Mouse (Mus musculus): Measurements from ENCODE around the gene Orai3.

The Orai3 gene

DNA sequence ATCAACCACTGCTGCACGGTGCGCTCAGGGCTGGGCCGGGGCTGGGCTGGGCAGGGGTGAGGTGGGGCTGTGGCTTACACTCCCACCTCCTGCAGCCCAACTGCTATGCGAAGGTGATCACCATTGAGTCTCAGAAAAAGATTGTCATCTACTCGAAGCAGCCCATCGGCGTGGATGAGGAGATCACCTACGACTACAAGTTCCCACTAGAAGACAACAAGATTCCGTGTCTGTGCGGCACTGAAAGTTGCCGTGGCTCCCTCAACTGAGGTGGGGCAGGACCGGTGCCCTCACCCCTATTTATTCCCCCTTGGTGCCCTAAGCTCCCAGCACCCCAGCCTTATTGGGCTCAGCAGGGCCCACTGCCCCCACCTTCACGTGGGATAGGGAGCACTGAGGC, 29.6 kb downstream of the Orai3 start:
- DNase-seq (ENCODE audit: low read depth): no peak

DNA sequence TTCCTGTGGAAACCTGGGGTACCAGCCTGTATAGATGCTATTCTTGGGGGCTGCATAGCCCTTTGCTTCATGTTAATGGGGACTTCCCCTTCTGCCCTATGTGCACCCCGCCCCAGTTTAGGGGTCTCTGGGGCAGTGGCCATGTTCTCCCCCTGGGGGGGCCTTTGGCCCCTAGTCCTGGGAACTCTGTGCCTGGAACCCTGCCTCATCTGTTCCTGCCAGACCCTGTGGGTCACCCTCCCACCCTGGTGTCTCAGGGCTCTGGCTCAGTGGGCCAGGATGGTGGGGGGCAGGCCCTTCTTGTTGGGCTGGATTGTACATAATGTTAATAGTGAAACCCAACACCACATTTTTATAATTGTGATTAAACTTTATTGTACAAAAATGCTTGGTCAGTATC, 30.1 kb downstream of the Orai3 start:
- no peak for DNase-seq (ENCODE audit: low read depth)

DNA sequence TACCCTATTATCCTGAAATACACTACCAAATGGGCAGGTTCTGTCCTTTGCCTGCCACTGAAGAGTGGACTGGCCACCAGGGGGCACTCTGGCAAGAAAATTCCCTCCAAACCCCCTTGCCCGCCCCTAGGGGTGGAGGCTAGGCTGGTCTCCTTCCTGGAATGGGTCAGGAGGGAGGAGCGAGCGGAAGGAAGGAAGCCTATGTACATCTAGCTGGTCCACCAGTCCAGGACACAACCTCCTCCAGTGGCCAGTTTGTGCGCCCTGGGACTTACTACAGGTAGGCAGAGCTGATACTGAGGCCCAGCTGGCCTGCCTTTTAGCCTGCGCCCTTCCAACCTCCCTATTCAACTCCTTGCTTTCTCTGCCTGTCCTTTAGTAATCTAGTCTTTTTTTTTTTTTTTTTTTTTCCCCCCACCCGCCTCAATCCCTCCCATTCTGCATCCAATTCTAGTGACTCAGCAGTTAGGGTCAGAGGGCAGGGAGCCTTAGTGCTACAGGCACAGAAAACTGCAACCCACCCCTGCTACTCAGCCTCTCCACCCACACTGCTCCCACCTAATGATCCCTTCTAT, 30.9 kb downstream of the Orai3 start, which contains the start of gene Hsd3b7:
Gene Hsd3b7, plus strand, starts transcription at position 170 of the 575 bp plus-strand sequence.
- DNase-seq (ENCODE audit: low read depth): peak; percentile 96

DNA sequence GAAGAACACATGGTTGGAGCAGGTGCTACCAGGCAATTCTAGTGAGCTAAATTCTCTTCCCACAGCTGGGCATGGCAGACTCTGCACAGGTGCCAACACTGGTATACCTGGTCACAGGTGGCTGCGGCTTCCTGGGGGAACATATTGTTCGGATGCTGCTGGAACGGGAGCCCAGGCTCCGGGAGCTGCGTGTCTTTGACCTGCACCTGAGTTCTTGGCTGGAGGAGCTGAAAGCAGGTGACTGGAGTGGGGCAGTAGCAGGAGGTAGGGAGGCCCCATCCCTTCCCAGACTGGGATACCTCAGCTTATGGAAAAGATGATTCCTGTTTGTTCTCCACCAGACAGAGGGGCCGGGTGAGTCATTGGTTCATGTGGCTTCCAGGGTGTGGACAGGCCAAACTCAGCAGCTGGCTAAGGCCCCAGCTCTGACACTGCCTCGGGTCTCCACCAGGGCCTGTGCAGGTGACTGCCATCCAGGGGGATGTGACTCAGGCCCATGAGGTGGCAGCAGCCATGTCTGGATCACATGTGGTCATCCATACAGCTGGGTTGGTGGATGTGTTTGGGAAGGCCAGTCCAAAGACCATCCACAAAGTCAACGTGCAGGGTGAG, 31.5 kb downstream of the Orai3 start:
- DNase-seq (ENCODE audit: low read depth): peak; percentile 74

DNA sequence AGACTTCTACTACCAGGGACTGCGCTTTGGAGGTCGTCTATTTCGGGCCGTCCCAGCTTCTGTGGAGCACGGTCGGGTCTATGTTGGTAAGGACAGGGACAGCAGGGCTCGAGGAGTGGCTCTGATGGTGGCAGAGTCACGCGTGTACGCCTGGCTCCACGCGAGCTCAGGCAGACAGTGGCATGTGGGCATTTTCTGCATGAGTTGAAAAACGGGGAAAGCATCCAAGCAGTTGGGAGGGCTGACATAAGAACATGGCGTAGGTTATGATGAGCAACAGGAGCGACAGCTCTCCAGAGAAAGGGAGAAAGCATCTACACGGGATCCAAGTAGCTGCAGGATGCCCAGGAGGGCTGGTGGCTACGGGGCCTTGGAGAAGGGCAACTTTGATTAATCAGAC, 32.7 kb downstream of the Orai3 start:
- DNase-seq (ENCODE audit: low read depth): no peak

DNA sequence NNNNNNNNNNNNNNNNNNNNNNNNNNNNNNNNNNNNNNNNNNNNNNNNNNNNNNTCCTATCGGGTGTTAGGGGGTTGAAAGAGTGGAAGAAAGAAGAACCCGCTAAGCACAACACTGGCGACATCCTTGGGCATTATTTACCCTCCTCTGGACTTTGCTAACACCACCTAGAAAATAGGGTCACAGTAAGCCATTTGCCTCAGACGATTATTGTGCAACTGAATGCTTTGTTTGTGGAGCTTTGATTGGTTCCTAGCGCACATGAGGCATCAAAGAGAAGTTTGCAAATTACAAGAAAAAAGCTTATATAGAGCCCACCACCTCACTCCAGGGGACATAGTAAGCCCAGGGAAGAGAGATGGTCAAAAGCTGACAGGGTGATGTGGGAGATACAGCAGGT, 39.2 kb downstream of the Orai3 start:
- no peak for DNase-seq (ENCODE audit: low read depth)

DNA sequence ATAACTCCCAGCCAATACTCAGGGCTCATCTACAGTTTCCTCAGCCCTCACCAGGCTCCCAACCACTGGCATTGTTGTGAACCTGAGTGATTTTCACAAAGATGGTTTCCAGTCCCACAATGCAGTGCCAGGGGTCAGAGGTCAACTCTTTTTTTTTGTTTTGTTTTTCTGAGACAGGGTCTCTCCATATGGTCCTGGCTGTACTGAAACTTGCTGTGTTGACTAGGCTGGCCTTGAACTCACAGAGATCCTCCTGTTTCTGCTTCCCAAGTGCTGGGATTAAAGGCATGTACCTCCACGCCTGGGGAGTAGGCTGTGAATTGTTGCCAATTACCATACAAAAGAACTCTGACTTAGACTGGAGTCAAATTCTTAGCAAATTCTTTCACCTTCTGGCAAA, 40.2 kb downstream of the Orai3 start:
- no peak for DNase-seq (ENCODE audit: low read depth)

DNA sequence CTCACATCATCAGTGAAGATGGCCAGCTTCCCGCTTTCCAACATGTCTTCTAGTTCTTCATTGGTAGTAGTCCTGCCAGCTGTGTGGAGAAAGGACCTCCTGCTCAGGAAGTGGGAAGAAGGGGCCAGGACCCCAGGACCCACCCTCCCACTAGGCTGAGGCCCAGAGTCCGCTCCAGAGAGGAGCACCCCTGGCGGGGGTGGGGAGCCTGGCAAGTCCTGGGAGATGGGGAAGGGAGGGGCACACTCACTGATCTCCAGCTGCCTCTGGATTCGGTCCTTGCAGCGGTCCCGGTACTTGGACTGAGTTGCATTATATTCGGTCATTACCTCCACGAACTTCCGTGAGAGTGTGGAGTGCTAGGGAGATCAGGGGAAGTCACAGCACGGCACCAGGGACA, 41.0 kb downstream of the Orai3 start:
- no peak for DNase-seq (ENCODE audit: low read depth)

DNA sequence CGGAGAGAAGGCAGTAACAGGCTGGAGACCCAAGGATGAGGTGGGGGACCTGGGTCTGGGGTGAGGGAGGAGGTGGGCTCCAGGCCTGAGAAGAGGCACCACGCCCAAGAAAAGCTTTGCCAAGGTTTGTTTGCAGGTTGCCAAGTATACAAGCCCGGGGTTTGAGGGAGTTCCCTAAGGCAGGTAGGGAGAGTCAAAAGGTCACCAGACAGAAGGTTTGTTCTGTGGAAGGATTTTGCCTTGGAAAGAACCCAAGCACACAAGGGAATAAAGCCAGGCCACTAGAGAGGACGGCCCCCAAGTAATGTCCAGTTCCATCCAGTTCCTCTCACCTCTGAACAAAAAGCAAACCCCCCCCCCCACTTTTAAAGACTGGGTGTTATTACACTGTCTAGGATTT, 41.6 kb downstream of the Orai3 start:
- no peak for DNase-seq (ENCODE audit: low read depth)

DNA sequence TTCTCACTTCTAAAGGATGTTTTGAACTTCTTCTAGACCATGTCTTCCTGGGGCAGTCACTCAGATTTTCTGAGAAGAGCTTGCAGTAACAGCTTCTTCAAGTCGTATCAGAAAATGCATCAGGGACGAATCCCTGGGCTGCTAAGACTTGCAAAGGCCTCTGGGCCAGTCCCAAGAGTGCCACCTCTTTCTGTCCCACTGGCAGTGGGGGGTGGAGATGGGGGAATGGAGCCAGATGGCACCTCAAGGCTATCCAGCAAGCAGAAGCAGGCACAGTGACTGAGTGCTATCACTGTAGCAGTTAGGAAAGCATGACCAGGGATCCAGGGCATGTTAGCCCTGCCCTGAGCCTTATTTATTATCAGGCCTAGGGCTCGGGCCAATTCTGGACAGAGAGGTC, 42.7 kb downstream of the Orai3 start:
- DNase-seq (ENCODE audit: low read depth): no peak

DNA sequence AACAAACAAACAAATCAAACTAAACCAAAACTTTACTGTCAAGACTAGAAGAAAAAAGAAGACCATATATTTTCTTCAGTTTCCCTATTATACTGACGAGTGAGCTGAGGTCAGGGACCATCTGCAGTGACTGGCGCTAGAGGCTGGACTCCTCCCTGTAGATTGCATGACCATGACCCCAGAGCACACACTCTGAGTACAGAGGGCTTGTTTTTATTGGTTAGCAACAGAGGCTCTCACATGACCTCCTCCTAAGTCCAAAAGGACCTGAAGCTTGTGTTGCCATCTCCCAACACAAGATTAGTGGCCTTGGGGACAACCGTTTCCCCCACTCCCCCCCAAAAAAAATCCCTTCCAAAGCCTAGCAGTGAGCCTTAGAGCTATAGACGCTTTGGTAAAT, 44.2 kb downstream of the Orai3 start:
- no peak for DNase-seq (ENCODE audit: low read depth)

DNA sequence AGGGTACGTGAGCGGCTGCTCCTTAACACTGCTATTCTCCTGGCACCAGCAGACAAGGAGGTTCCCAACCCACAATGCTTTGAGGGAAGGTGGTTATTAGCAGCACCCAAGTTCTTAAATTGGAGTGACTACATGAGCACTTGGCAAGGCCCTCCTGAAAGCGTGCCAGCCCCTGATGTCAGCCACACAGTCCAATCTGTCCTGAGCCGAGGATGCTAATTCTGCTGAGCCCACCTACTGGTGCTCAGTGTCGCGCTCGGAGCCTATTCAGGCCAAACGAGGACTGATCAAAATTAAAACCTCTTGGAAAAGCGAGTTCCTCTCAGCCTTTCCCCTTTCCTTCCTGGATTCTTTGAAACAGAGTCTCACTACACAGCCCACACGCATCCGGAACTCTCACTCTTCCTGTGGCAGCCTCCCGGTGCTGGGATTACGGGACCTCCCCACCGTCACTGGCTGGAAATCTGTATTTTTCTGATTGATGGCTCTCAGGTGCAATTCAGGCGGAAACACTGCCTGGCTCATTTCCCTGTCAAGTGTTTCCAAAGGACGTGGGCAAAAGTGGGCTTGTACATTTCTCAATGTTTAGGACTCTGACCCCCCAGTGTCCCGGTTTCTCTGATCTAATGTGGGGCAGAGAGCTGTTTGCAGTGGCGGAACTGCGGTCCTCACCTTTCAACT, 44.8 kb downstream of the Orai3 start:
- no peak for DNase-seq (ENCODE audit: low read depth)

DNA sequence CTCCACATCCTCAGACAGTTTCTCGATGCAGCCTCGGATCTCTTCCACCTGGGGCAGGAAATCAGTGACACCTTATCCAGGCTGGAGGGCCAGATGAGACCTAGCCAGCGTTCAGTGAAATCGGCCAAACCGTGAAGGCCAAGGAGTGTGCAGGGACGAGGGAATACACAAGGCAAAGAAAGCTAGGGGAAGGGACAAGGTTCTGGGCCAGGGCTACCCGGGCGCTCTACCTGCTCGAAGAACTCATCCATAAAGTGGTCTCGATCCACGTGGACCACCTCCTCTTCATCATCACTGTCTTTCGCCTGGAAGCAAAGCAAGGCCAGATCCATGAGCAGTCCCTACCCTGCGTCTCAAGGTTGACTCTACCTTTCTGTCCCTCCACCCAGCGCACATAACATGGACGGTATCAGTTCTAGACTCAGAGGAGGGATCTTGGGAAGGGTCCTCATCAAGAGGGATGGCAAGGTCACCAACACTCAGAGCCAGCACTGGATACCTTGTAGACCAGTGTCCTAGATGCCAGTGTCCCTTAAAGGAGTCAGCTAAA, 45.6 kb downstream of the Orai3 start:
- no peak for DNase-seq (ENCODE audit: low read depth)

DNA sequence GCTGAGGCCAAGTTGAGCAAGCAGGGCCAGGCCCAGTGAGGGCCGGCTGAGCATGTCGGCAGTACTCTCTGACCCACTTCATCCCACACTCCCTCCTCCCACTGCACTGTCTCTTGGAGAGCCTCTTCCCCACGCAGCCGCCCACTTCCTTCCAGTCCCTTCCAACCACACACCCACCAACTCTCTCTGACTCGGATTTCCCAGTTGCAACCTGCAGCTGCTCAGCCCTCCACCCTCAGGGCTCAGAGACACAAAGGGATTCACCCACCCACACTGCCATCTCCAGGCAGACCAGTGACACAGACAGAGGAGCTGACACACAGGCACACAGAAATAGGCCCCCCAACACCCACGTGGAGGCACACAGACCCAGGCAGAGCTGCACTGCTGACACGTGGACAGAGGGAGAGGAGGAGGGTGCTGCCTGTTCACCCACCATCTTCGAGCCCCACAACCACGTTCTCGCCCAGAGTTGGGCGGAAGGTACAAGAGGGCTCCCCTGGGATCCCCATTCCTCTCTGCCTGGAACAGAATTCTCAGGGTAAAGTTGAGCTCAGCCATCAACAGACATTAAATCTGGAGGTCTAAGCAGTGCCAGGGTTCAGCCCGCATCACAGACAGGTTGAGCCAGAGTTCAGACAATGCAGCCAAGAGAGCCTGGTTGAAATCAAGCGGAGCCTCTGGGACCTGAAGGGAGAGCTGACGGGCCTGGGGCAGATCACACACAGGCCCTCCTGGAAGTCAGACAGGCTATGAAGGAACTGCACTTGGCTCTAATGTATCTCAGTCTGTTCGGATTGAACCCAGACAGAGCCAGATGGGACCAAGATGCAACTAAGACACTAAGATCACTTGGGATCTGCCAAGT, 46.6 kb downstream of the Orai3 start:
- DNase-seq (ENCODE audit: low read depth): peak; percentile 80

DNA sequence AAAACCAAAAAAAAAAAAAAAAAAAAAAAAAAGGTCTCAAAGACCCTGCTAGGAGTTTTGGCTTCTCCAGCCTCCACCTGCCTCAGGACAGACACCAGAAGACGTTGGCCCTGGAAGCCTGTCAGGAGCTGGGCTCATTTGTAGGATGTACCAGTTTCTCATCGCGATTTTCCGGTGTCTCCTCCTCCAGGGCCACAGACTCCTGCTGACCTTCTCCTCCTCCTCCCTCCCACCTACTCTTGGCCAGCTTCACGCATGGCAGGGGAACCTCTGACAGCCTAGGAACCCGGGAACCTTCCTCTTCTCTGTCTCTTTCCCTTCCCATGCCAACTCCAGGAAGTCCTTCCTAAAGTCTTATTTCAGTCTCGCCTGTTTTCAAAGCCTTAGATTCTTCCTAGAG, 47.4 kb downstream of the Orai3 start:
- DNase-seq (ENCODE audit: low read depth): no peak

DNA sequence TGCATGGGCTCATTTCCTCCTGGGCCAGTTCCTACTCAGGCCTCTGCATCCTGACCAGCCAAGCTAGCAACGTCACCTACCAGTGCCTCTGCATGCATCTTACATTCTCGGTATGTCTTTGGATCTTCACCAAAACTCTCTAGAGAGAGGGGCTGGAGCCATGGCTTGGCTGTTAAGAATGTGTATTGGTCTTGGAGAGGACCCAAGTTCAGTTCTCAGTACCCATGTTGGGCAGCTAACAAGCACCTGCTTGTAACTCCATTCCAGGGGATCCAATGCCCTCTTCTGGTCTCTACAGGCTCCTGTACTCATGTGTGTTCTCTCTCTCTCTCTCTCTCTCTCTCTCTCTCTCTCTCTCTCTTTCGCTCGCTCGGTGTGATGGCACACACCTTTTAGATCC, 48.2 kb downstream of the Orai3 start:
- DNase-seq (ENCODE audit: low read depth): no peak

DNA sequence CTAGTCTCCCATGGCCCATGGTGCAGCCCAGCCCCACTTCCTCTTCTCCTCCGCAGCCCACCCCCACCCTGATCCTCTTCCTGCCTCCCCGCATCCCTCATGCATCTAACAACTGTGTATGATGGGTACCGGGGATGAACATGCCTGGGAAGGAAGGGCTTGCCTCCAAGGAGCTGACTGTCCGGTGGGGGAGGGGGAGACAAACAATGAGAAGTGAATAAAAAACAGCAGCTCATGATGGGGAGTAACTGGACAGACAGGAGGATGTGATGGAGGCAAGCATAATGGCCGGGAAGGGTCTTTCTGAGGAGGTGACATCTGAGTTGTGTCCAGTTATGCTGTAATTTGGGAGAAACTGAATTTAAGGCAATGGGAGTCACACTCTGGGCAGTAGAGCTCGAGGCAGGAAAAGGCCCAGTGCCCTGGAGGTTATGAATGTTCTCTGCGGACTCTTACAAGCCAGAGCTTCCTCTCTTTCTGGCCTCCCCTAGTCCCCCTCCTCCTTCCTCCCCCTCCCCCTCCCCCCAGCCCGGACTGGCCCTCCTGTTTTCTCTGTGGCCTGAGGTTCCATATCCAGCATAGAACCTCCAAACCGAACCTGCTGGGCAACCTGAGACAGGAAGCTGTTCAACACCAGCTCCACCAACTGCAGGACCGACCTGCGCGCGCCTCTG, 51.4 kb downstream of the Orai3 start:
- peak; percentile 50 for DNase-seq (ENCODE audit: low read depth)

DNA sequence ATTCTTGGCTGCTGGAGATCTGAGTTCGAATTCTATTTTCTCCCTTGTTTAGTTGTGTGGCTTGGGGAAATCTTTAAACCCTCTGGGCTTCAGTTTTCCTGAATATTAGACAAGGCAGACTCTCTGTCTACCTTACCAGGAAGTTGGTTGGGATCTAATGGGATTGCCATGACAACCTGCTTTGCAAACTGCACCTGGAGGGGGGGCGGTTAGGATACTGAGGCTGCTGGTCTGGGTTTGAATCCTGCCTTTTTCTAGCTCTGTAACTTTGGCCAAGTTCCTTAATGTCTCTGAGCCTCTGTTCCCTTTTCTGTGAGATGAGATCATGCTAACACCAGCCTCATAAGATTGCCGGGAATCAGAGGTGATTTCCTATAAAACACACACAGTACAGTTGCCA, 52.9 kb downstream of the Orai3 start:
- no peak for DNase-seq (ENCODE audit: low read depth)

DNA sequence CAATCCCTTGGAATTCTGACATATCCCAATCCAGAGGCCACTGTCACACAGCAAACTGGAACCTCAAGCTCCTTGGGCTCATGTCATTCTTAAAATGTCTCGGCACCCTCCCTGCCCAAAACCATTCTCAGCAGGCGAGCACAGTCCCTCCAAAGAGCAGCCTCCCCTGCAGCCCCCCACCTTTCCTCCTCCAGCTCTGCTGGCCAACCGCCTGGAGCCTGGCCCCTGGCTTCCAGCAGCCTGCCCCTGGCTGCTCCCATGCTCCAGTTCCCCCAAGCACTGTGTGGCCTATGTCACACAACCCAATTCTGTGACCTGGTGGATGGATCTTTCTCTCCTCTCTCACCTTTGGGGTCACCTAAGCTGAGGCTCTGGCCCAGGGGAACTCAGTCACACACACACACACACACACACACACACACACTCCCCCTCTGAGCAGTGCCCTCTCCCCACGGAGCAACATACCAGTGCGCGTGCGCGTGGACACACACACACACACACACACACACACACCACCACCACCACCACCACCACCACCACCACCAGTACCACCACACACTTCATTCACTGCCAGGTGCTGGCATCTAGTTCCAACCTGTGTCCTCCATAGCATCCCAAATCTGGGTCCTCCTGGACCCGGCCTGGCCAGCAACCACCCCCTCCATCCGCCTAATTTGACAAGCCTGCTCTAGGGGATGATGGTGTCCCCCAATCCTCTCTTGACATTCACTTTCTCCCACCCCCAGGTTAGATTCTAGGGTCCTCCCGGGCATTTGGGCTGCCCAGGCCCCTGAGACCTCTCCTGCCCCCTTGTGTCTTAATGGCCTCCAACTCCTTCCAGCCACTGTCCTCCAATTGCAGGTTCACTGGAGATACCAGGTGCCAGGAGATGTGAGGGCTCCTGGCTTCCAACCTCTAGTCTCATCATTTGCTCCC, 53.9 kb downstream of the Orai3 start:
- no peak for DNase-seq (ENCODE audit: low read depth)

DNA sequence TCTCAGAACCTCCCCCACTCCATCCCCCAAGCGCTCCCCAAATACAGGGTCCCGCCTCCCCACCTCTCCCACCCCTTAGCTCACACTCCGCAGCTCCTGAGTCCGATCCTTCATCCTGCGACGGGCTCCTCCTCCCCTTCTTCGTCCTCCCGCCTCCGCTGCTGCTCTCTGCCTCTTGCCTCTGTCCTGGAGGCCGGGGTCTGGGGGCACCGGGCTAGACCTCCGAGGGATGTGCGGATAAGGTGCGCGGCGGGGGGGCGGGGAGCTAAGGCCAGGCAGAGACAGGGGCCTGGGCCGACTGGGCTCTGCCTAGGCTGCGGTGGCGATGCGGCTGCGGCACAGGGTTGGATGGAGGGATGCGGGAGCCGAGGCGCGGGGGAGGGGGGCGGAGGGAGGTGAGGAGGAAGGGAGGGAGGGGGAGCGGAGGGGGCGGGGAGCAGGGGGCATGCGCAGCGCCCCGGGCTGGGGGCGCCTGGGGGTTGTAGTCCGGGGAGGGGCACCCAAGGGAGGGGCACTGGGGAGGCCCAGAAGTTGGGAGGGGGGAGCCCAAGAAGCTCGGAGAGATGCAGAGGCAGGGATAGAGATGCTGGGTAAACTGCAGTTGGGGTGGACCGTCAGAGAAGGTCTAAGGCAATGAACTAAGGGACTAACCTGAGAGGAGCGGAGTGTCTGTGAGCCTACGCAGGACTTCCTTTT, 54.7 kb downstream of the Orai3 start, which contains the start of the genes Stx4a and Stx1b:
Gene Stx4a, plus strand, starts transcription at position 119 of the 696 bp plus-strand sequence.
Gene Stx1b, minus strand, starts transcription at position 374 of the 696 bp plus-strand sequence.
- no peak for DNase-seq (ENCODE audit: low read depth)

Measured in 416B (cell line).